Mouse (Mus musculus) embryonic facial prominence, embryonic 15.5 days (tissue): ENCODE data around the gene Gap43. TPM values are rescaled to one million over a fixed set of nuclear protein-coding genes. Genes with fewer than 3 reads are reported as not detected.

Experiments
- ATAC-seq: fragments of 200-750 bp; cut with Nextera tagmentation; 2 replicates; pipeline ENCODE4 v1.8.0; 2017; ENCODE audit warnings: low read depth, moderate TSS enrichment; ENCODE audit not compliant: insufficient number of reproducible peaks, low FRiP score, low TSS enrichment
- H3K27ac ChIP-seq: fragments of 300-500 bp; sonication (generic); replicated peaks from 2 replicates; pipeline ENCODE4 v1.5.1; 2015; ENCODE audit warnings: mild to moderate bottlenecking, inconsistent platforms
- H3K27me3 ChIP-seq: fragments of 300-500 bp; sonication (generic); 2 replicates; pipeline ENCODE4 v1.6.1; 2015; ENCODE audit warnings: inconsistent platforms
- H3K36me3 ChIP-seq: fragments of 300-500 bp; sonication (generic); 2 replicates; pipeline ENCODE4 v1.6.1; 2015; ENCODE audit warnings: mild to moderate bottlenecking, inconsistent platforms
- H3K4me1 ChIP-seq: fragments of 300-500 bp; sonication (generic); 2 replicates; pipeline ENCODE4 v1.6.1; 2015; ENCODE audit warnings: inconsistent platforms
- H3K4me2 ChIP-seq: fragments of 300-500 bp; sonication (generic); replicated peaks from 2 replicates; pipeline ENCODE4 v1.6.1; 2015; ENCODE audit warnings: mild to moderate bottlenecking, inconsistent platforms
- H3K4me3 ChIP-seq: fragments of 300-500 bp; sonication (generic); replicated peaks from 2 replicates; pipeline ENCODE4 v1.5.1; 2015; ENCODE audit warnings: mild to moderate bottlenecking, inconsistent platforms
- H3K9ac ChIP-seq: fragments of 300-500 bp; sonication (generic); 2 replicates; pipeline ENCODE4 v1.6.1; 2015; ENCODE audit warnings: inconsistent platforms
- H3K9me3 ChIP-seq: fragments of 300-500 bp; sonication (generic); replicated peaks from 2 replicates; pipeline ENCODE4 v1.6.1; 2016; ENCODE audit warnings: inconsistent platforms
- WGBS: fragments of 180-500 bp; shearing (Covaris S2); methylation state at CpG from one replicate; pipeline ENCODE4 v1.1.7; 2015; 5-methylcytosine and 5-hydroxymethylcytosine counted together
- polyA plus RNA-seq: library from polyadenylated mRNA; unstranded; fragments of >200 nt; fragmentation: Nextera tagmentation; extraction: Ambion mirVana; gene quantifications from 2 replicates; pipeline ENCODE4 v1.2.1, GENCODE M21; 2015

The Gap43 gene
- polyA plus RNA-seq, 1 experiment from 2014 or later: 111 TPM

DNA sequence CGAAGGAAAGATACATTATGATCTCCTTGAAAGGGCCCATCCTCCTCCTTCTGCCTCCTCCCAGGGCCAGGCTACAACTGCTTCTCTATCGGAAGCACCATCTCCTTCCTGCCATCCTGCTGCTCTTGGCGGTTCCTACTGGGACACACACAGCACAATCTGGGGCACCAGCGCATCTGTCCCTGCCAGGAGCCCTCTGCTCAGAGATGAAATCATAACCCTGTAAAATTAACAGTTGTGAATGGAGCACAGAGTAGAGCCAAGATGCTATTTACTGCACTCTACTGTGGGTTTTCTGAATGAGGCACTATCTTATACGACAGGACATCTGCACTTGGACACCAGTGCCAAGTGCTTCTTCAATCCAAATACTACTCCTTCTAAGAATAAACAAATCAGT is 46.0 kb downstream of the Gap43 start:
- no peaks in the 10 kb centered on the region for H3K4me1 ChIP-seq
- no peaks in the 10 kb centered on the region for H3K9me3 ChIP-seq
- H3K27ac ChIP-seq: no peak overlapping the region
- no peak overlapping the region for H3K9ac ChIP-seq
- 90% methylated on average over 5 of the region's 5 CpGs for WGBS
- no peaks in the 10 kb centered on the region for H3K27me3 ChIP-seq
- H3K36me3 ChIP-seq: peaks cover 4% of the 10 kb centered on the region; the same call in 1 of the 2 replicates
- no peak overlapping the region for H3K4me2 ChIP-seq
- no peak overlapping the region for H3K4me3 ChIP-seq
- no peak for ATAC-seq

DNA sequence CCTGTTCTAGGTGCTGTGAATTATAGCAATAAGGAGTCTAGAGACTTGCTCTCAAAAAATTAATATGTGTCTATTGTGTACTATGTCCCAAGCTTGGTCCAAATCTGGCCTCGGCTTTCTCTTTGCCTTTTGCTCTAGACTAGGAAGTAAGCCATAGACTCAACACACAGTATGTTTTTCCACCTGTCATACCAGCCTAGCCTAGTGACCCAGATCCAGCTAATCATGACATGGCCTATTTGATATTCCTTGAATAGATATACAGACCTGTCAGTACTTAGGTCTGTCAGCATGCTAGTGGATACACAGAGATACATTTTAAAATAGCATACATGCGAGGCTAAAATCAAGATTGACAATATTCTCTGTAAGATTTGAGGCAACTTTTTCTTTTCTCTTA is 46.4 kb downstream of the Gap43 start:
- H3K9ac ChIP-seq: no peak overlapping the region
- H3K4me2 ChIP-seq: no peak overlapping the region
- 92% methylated on average over 2 of the region's 2 CpGs for WGBS
- no peak overlapping the region for H3K4me3 ChIP-seq
- no peak overlapping the region for H3K27ac ChIP-seq
- ATAC-seq: no peak
- H3K36me3 ChIP-seq: peaks cover 4% of the 10 kb centered on the region; the same call in 1 of the 2 replicates
- no peaks in the 10 kb centered on the region for H3K27me3 ChIP-seq
- no peaks in the 10 kb centered on the region for H3K9me3 ChIP-seq
- no peaks in the 10 kb centered on the region for H3K4me1 ChIP-seq

DNA sequence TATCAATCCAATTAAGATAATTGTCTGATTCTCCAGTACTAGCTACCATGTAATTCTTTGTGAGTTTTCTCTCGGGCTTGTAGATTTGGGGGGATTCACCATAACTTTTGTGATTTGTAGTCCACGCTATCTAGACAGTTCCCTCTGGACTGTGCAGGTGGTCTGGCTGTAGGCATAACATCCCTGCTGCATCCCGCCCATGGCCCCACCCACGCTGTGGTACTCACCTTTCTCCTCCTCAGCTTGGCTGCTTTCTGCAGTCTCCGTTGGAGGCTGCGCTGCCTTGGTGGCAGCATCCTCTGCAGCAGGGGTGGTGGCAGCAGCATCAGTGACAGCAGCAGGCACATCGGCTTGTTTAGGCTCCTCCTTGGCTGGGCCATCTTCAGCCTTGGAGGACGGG is 48.9 kb downstream of the Gap43 start:
- ATAC-seq: no peak
- H3K9me3 ChIP-seq: no peaks in the 10 kb centered on the region
- H3K27me3 ChIP-seq: no peaks in the 10 kb centered on the region
- no peaks in the 10 kb centered on the region for H3K4me1 ChIP-seq
- peaks cover 4% of the 10 kb centered on the region; the same call in 1 of the 2 replicates for H3K36me3 ChIP-seq
- no peak overlapping the region for H3K4me2 ChIP-seq
- H3K27ac ChIP-seq: no peak overlapping the region
- no peak overlapping the region for H3K4me3 ChIP-seq
- no peak overlapping the region for H3K9ac ChIP-seq
- whole genome bisulfite sequencing: 77% methylated on average over 8 of the region's 8 CpGs

DNA sequence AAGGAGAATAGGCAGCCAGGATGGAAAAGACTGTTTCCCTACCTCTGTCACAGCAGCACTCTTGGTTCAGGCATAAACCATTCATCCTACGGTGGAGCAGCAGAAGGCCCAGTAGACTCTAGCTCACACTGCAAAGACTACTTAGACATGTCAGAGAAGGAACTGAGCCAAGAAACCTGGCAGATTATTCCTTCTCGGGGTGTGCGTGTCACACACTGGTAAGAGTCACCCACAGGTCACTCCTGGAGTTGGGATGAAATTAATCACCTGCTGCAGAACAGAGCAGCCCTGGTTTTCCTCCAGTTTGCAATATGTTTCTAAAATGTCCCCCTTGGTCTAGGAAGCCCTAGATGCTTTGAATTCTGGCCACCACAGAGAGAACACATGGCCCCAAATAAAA is 56.4 kb downstream of the Gap43 start:
- no peak overlapping the region for H3K27ac ChIP-seq
- no peaks in the 10 kb centered on the region for H3K36me3 ChIP-seq
- no peaks in the 10 kb centered on the region for H3K9me3 ChIP-seq
- no peak overlapping the region for H3K9ac ChIP-seq
- ATAC-seq: no peak
- H3K4me2 ChIP-seq: no peak overlapping the region
- WGBS: 84% methylated on average over 3 of the region's 3 CpGs
- H3K4me3 ChIP-seq: no peak overlapping the region
- H3K27me3 ChIP-seq: no peaks in the 10 kb centered on the region
- no peaks in the 10 kb centered on the region for H3K4me1 ChIP-seq

DNA sequence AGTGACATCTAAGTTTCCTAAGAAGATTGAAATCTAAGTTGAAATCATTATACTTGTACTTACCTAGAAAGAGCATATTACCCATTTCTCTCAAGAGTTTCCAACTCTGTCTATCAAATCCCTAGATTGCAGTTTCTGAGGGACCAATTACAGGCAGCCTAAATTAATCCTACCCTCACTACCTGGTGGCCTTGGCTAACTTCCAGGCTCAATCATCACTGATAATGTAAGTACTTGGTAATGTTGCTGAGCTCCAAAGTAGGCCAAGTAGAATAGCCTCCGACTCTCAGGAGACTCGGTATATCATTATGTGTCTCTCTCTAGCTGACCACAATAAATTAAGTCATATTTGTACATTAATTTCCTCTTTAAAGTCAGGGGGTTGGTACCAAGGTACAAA is 62.7 kb downstream of the Gap43 start:
- H3K4me2 ChIP-seq: no peak overlapping the region
- no peaks in the 10 kb centered on the region for H3K36me3 ChIP-seq
- WGBS: 71% methylated on average over 2 of the region's 2 CpGs
- no peak overlapping the region for H3K4me3 ChIP-seq
- ATAC-seq: peak; percentile 65; the same call in 1 of the 2 replicates
- no peak overlapping the region for H3K27ac ChIP-seq
- no peaks in the 10 kb centered on the region for H3K9me3 ChIP-seq
- H3K9ac ChIP-seq: no peak overlapping the region
- H3K27me3 ChIP-seq: no peaks in the 10 kb centered on the region
- H3K4me1 ChIP-seq: no peaks in the 10 kb centered on the region

DNA sequence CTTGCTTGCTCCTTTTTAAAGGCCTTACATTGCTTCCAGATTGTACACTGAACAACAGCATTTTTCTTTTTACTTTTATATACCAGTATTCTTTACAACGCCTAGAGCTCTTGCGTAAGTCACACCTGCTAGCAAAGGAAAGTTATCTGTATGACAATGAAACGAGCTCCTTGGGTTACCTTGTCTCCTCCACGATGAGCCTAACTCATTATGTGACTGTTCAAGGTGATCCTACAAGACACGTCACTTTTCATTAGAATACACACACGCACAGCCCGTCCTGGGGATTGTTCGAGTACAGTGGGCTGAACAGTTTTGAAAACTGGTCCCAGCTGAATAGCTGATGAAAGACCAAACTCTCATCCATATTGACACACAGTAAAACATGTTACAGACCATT is 63.2 kb downstream of the Gap43 start:
- Histone ChIP-seq H3K4me3 (no peak overlapping the region), H3K27ac (no peak overlapping the region), H3K4me1 (no peaks in the 10 kb centered on the region), H3K36me3 (no peaks in the 10 kb centered on the region), H3K9me3 (no peaks in the 10 kb centered on the region), H3K4me2 (no peak overlapping the region), H3K9ac (no peak overlapping the region), H3K27me3 (no peaks in the 10 kb centered on the region)
- ATAC-seq: peak; percentile 67; the same call in 1 of the 2 replicates
- 52% methylated on average over 8 of the region's 8 CpGs for whole genome bisulfite sequencing

DNA sequence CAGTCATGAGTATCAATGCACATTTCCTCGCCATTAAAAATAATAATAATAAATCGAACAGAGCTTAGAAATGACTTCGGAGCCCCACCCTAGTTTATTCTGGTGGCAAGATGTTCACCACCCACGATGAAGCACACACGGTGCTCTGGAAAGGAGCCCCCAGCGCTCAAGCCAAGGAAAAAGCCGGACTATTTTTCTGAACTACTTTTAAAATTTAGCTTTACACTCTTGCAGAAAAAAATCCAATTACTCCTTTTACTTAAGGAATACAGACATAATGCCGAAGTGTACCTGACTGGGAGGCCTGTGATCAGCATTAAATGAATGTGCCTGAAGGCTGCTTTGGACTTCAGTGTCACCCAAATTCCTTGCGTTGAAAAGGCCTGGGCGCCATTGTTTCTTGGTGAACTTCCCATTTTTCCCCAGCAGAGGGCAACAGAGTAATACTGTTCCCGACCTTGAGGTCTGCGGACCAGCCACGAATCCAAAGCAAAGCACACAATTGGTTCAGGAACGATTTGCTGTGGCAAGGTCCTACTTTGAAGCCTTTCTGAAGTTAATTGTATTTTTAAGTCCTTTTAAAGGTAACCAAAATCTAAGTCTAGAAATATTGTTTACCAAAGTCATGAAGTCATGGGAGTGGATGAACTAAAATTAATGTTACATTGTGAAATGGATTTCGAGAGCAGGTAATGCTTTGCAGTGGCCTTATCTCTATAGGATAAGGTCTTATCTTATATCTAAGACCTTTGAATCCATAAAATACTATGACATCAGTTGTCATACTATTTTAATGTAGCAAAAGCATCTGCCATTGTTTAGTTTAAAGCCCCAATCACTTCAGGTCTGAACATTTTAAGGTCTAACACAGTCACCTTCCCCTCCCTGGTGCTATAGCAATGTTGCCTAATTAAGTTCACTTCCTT is 64.0 kb downstream of the Gap43 start:
- Histone ChIP-seq H3K9ac (no peak overlapping the region), H3K27ac (no peak overlapping the region), H3K36me3 (no peaks in the 10 kb centered on the region), H3K9me3 (no peaks in the 10 kb centered on the region), H3K27me3 (no peaks in the 10 kb centered on the region), H3K4me2 (no peak overlapping the region), H3K4me1 (no peaks in the 10 kb centered on the region), H3K4me3 (no peak overlapping the region)
- no peak for ATAC-seq
- WGBS: 40% methylated on average over 15 of the region's 15 CpGs

DNA sequence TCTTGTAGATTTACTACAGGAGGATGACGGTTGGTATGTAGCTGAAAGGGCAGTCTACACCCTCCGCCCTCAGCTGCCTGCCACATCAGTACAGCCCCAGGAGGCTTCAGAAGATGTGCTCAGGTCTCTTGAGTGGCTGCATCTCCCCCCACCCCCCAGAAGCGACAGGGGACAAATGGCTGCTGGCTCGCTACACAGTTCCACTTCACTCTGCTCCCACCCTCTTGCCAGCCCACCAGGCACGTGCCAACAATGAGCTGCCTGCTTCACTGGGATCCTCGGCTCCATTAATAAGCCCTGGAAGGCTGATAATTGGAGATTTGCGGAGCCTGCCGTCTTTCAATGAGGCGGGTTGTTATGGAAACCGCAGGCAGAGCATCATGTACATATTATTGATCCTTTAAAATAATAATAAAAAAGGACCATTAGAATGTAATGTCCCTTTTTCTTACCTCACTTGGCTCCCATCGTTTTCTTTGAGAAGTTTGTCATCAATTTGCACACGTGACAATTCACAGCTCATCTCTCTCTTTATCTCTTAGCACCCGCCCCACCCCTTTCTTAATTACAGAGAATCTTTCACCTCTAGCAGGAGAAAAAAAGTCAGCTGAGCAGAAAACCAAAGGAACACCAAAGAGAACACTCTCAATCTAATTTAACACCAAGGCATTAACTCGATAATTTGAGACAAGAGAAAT is 64.8 kb downstream of the Gap43 start:
- Histone ChIP-seq H3K9me3 (no peaks in the 10 kb centered on the region), H3K27ac (no peak overlapping the region), H3K4me1 (no peaks in the 10 kb centered on the region), H3K36me3 (no peaks in the 10 kb centered on the region), H3K9ac (no peak overlapping the region), H3K4me2 (no peak overlapping the region), H3K27me3 (no peaks in the 10 kb centered on the region), H3K4me3 (no peak overlapping the region)
- 70% methylated on average over 14 of the region's 14 CpGs for WGBS
- ATAC-seq: no peak

DNA sequence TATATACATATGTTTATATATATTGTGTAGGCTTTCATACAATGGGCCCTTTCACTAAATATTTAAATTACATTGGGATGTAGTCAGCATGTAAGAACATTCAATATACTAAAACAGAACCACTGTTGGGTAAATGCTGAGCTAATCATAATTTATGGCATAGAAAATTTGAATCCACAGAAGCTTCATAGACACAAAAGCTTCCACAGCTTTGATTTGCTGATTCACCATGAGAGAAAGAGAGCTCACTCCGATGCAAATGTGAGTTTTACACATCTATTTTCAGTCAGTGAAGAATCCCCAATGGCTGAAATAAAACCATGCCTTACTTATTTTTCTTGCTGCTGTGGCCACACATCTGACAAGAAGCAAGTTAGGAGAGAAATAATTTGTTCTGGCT is 69.2 kb downstream of the Gap43 start:
- WGBS: 83% methylated on average over 1 of the region's 1 CpGs
- H3K9ac ChIP-seq: no peak overlapping the region
- H3K4me1 ChIP-seq: no peaks in the 10 kb centered on the region
- H3K4me3 ChIP-seq: no peak overlapping the region
- no peak overlapping the region for H3K4me2 ChIP-seq
- H3K9me3 ChIP-seq: no peaks in the 10 kb centered on the region
- no peak overlapping the region for H3K27ac ChIP-seq
- no peak for ATAC-seq
- no peaks in the 10 kb centered on the region for H3K27me3 ChIP-seq
- no peaks in the 10 kb centered on the region for H3K36me3 ChIP-seq

DNA sequence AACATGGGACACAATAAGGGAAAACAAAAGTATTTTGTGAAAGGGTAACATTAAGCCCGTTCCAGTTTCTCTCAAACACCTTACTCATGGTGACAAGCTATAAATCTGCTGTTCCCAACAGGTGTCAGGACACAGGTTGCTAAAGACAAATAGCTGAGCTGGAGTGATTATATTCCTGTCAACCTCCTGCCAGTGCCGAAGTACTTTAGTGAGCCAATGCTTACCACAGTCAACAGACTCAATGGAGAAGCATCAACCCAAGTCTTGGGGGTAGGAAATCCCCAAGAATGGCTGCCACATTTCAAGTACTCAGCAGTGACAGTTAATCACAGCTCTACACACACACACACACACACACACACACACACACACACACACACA is 70.9 kb downstream of the Gap43 start:
- 78% methylated on average over 2 of the region's 2 CpGs for WGBS
- Histone ChIP-seq H3K9me3 (no peaks in the 10 kb centered on the region), H3K4me1 (no peaks in the 10 kb centered on the region)

DNA sequence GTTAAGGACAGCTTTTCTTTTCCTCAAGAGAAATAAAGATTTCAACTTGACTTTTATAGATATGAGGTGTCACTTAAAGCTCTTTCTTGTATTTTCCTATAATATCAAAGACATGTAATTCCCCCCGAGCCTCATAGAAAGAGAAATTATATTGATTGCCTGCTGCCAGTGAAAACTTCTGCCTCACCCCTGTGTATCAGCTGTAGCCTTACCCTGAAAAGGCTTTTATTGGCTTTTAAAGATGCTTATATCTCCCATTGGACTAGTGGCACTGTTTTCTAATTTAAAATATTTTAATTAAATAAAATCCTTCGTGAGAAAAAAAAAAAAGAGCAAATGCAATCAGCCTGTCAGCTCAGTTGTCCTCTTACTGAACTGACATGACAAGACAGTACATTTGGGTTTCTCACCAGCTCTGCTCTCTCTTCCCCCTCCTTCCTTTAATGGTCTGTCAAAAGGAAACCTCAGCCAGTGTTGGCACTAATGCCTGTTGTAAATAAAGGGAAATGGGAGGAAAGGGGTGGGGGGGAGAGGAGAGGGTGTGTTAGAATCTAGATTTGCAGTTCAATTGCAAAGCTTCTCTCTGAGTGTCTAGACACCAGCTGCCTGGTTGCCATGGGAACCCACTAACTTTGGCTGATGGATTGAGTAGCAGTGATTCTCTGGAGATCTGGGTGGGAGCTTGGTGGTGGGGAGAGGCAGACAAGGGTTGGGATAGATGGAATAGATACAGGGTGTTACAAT is 71.4 kb downstream of the Gap43 start:
- H3K9ac ChIP-seq: no peak overlapping the region
- H3K27ac ChIP-seq: no peak overlapping the region
- H3K9me3 ChIP-seq: no peaks in the 10 kb centered on the region
- no peak for ATAC-seq
- H3K4me2 ChIP-seq: no peak overlapping the region
- H3K4me1 ChIP-seq: no peaks in the 10 kb centered on the region
- H3K27me3 ChIP-seq: no peaks in the 10 kb centered on the region
- no peaks in the 10 kb centered on the region for H3K36me3 ChIP-seq
- 50% methylated on average over 2 of the region's 2 CpGs for WGBS
- H3K4me3 ChIP-seq: no peak overlapping the region

More for the DNA sequence above, 70.9 kb downstream of the Gap43 start:
- no peaks in the 10 kb centered on the region for H3K36me3 ChIP-seq
- no peak for ATAC-seq
- H3K27me3 ChIP-seq: no peaks in the 10 kb centered on the region
- H3K4me3 ChIP-seq: no peak overlapping the region
- H3K4me2 ChIP-seq: no peak overlapping the region
- no peak overlapping the region for H3K9ac ChIP-seq
- no peak overlapping the region for H3K27ac ChIP-seq
